Mouse (Mus musculus) gastrocnemius, postnatal 36 days (tissue): Measurements from ENCODE around the gene Serpina1e. TPM values are rescaled to one million over a fixed set of nuclear protein-coding genes. Genes with fewer than 3 reads are reported as not detected.
"Not testable (repeated sequence)": the region's sequence is repeated elsewhere in the genome, so short reads cannot be mapped to it uniquely, and the experiment has no call there.

Experiments
- DNase-seq, 2 experiments: peaks; one replicate each; pipeline ENCODE4 v3.0.0; 2022
- intact Hi-C: fragments of 180-260 bp; cut with DNase I; formaldehyde crosslinking; loops from one replicate; pipeline ENCODE4 v1.15.1; 2025
- total RNA-seq, 2 experiments: library from RNA; stranded (reverse); gene quantifications; 2 replicates each; pipeline ENCODE4 v1.2.3; 2021

Gene Serpina1e
- total RNA-seq, 2 experiments from 2014 or later, result not detected

- DNase-seq, result no peak
- intact Hi-C loops, result no loop called here
Measured at GRCm38 (mm10) chr12:103966761-103967160, 8.0 kb upstream of the Serpina1e start.

GRCm38 (mm10) chr12:103963288-103963687 is 4.5 kb upstream of the Serpina1e start:
- no peak for DNase-seq
- intact Hi-C loops, result no loop called here

DNA sequence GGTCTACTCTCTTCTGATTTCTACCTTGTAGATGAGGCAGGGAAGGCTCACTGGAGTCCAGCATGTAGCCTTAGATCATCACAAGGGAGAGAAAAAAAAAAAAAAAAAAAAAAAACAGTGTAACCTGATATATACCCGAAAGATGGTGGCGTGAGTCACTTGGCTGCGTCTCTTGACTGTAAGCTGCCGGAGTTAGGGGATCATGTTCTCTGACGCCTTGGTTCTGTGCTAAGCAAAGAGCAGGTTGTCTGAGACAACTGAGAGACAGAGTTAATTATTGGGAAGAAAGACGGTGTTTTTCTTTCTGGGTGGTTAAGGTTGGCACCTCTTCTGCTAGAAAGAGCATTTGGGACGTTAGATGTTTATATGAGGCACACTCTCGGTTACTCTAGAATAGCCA is 4.1 kb upstream of the Serpina1e start:
- intact Hi-C loops, result no loop called here

DNA sequence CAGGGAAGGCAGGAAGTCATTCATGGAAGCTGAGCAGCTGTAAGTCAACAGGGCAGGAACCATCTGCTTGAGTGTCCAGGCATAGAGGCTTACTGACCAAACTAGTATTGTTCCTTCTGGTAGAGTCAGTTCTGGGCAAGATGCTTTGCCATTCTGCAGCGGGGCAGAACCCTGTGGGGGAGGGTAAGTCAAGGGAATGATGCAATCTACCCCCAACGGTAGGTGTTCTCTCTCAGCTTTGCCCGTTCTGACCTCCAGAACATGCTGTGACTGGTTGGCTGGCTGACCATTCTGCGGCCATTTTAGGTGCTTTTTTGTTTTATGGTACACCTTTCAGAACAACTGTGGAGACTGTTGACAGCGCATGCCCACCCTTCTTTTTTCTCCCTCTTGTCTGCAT is 3.6 kb upstream of the Serpina1e start:
- intact Hi-C loops, result no loop called here
- DNase-seq, result no peak

More for the DNA sequence above, 4.1 kb upstream of the Serpina1e start:
- DNase-seq, result no peak

DNA sequence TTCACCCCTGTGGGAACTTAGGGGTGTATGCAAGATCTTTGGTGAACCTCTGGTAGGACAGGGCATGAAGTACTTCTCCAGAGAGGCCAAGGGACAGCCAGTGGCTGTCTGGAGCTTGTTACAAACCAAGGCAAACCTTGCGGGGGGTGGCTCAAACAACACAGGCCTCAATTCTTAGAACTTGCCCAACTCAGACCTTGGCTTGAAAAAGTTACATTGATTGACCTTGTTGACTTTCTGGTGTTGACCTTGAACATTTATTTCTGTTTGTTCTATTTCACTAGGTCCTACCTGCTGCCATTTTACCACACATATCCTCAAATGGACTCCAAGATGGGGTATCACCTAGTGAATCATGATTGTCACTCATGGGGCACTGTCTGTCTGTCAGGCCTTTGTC is 2.9 kb upstream of the Serpina1e start:
- intact Hi-C loops, result no loop called here

DNA sequence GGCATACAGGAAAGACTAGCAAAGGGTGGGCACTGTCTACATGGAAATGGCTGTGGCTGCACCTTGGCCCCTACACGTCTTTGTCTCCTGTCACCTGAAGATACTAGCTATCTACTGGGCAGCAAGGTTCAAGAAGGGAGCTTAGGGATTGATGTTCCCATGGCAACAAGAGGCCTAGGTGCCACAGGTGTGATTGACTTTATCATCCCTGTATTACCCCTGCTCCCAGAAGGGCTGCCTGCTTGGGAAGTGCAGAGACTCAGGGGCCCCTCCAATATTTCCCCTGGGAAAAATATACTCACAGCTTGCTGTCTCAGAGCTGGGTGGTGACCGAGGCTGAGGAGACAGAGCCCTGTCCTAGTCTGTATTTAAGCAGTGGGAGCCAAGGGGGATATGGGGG is 2.2 kb downstream of the Serpina1e start:
- intact Hi-C loops, DNase-seq: not testable (repeated sequence)

More for the DNA sequence above, 2.9 kb upstream of the Serpina1e start:
- DNase-seq, result no peak

DNA sequence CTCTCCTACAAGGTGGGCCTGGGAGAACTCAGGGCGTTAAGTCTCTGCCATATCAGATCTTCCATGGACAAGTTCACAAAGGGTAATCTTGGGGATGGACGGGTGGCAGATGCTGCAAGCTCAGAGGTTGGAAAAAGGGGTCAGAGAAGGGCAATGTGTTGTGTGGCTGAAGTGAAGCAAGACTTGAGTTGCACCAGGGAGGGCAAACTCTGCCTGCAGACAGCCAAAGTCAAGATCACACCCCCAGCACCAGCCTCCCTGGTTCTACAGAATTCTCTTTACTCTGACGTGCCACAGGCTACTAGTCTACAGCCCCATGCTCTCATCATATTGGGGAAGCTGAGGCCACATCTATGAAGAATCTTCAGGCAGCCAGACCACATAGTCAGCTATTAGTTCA is 5.8 kb downstream of the Serpina1e start:
- DNase-seq, intact Hi-C loops: not testable (repeated sequence)

GRCm38 (mm10) chr12:103946243-103946642 is 12.5 kb downstream of the Serpina1e start:
- intact Hi-C loops, result no loop called here
- DNase-seq, result no peak

GRCm38 (mm10) chr12:103909181-103909580 is 49.6 kb downstream of the Serpina1e start:
- intact Hi-C loops, DNase-seq: not testable (repeated sequence)

GRCm38 (mm10) chr12:103907746-103908145 is 51.0 kb downstream of the Serpina1e start:
- intact Hi-C loops, DNase-seq: not testable (repeated sequence)

DNA sequence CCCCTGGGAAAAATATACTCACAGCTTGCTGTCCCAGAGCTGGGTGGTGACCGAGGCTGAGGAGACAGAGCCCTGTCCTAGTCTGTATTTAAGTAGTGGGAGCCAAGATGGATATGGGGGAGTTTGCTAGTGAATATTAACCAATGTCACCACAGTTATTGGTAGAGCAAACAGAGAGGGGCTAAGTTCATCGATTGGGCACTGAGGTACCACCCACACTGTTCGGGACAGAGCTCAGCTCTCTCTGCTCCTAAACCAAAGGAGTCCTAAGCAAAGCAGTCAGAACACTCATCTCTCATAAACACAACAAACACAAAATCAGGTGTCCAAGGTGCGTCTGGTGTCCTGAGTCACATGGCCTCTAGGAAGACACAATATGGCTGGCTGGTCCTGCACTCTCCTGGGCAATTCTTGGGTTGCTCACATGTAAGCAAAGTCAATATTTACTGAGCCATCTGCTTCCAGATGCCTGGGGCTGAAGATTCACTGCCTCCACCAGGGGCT is 53.9 kb downstream of the Serpina1e start, which contains the start of gene Serpina1c:
Serpina1c (minus strand) TSS at position 51 of the 504 bp plus-strand sequence.
- DNase-seq, intact Hi-C loops: not testable (repeated sequence)

DNA sequence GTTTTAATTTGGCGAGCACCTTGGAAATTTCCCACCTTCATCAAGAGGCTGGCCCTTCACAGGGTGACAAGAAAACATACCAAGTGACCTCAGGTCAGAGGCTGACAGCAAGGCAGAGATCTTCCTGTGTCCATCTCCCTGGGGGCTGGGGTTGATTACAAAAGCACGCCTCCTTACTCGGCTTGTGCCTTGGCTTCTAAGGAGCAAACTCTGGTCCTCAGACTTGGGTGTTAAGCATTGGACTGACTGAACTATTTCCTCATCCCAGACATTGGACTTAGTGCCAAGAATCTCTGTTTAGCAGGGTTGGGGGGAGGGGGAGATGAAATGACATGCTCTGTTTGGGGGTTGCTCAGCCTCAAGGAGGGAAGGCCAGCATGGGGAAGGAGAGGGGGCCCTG is 56.8 kb downstream of the Serpina1e start:
- DNase-seq, intact Hi-C loops: not testable (repeated sequence)

Other genes with a start within 250 kb of the Serpina1e start
- gene Serpina1d, start 185.4 kb downstream of the Serpina1e start, total RNA-seq, result under 1 TPM in 1 of 2 experiments, not detected in 1; 0.69 TPM
- gene Serpina1b, start 128.6 kb downstream of the Serpina1e start, total RNA-seq, result under 1 TPM in 1 of 2 experiments, not detected in 1; 0.74 TPM
- not detected for gene Serpina1a, start 95.4 kb downstream of the Serpina1e start, total RNA-seq
- gene Serpina1c, start 54.1 kb downstream of the Serpina1e start, total RNA-seq, result under 1 TPM in 1 of 2 experiments, not detected in 1; 0.43 TPM
- gene Serpina11, start 31.0 kb upstream of the Serpina1e start, total RNA-seq, result not detected
- not detected for gene Serpina9, start 54.8 kb upstream of the Serpina1e start, total RNA-seq
- not detected for gene Serpina12, start 85.5 kb upstream of the Serpina1e start, total RNA-seq
- not detected for gene Serpina5, start 142.1 kb upstream of the Serpina1e start, total RNA-seq
- not detected for gene Serpina3a, start 153.7 kb upstream of the Serpina1e start, total RNA-seq
- not detected for gene Serpina3b, start 169.0 kb upstream of the Serpina1e start, total RNA-seq
- 1 to 10 TPM; 1.2 to 1.4 TPM for gene Serpina3c, start 194.9 kb upstream of the Serpina1e start, total RNA-seq